Comparison of ENCODE assay signal across 11 mouse cellular contexts in the genomic region with DNA sequence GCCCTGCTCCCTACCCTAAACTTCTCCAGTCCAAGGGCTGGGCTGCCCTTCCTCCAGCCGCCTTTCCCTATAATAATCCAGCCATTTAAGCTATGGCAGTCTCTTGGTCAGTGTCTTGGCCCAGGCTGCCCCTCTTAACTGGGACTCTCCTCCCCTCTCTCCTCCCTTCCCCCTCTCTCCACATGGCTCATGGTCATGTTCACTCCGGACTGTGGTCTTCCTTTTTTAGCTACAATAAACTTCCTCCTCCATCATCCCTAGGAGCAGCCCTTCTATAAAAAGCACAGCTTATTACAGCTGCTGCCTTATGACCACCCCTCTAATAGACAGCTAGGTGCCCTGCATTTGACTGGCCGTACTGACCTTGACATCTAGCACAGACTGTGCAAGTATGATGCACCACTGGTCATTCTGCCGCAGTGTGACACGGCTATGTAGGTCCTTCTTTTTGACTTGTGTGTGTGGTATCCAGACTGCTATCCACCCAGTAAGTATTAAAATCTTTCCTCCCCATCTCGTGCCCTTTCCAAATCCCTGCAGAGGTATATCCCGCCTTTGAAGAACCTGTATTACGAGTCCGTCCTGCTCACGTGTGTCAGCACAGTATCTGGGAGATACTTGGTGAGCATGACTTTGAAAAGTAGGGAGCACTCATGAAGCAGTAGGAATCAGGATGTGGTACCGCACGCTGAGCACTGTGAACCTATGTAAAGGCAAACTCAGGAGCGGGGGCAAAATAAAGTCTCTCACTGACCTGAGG. TPM values are rescaled to one million over a fixed set of nuclear protein-coding genes. Genes with fewer than 3 reads are reported as not detected.
DNase-seq lines count a peak whose midpoint lies in the region; ATAC-seq lines count a peak whose summit lies in the region.
"Had no signal": no experiment of that assay in that cellular context is flagged by ENCODE, and none has a peak within 500 bp of the region (broad histone marks: within the 10 kb centered on the region; RNA-seq: fewer than 3 reads in every experiment).

No protein-coding gene starts in this region.

- peak overlapping the region; percentile 97 for H3K9ac ChIP-seq in liver, embryonic 11.5 days (ENCODE audit: low read depth, low read length)
- peak overlapping the region; percentile 24; the same call in 1 of the 2 replicates for H3K9ac ChIP-seq in heart, embryonic 11.5 days (ENCODE audit: low read depth, low read length)

- DNase-seq in adrenal gland, adult 2 months = peak; percentile 42
- no peak for DNase-seq in adrenal gland, adult 8-10 months
- DNase-seq in liver, embryonic 11.5 days (ENCODE audit: low spot score) = no peak
- DNase-seq in liver = no peak
- DNase-seq in lung, postnatal 25 days (ENCODE audit: low spot score) = peak; percentile 17
- no peak for DNase-seq in thymus, postnatal 10 days (ENCODE audit: low spot score in 2 of 2)
- DNase-seq in embryo, embryonic 9.5 days (ENCODE audit: extremely low spot score) = no peak
- DNase-seq: left cerebral cortex, postnatal 4 days; right cerebral cortex, adult 18-20 months had no signal

- H3K4me3 ChIP-seq in liver, embryonic 11.5 days (ENCODE audit: low read depth, low read length) = peak overlapping the region; percentile 74; the same call in 1 of the 2 replicates
- no peak overlapping the region for H3K4me3 ChIP-seq in heart, embryonic 11.5 days (ENCODE audit: low read depth, low read length)

- H3K4me1 ChIP-seq in liver, embryonic 11.5 days (replicated peaks; ENCODE audit: control insufficient read depth, insufficient read depth, low read length) = peaks cover 28% of the 10 kb centered on the region
- peaks cover 25% of the 10 kb centered on the region for H3K4me1 ChIP-seq in heart, embryonic 11.5 days (ENCODE audit: control insufficient read depth, insufficient read depth, low read length)

- no peaks in the 10 kb centered on the region for H3K27me3 ChIP-seq in liver, embryonic 11.5 days (replicated peaks; ENCODE audit: control insufficient read depth, insufficient read depth, low read length)
- no peaks in the 10 kb centered on the region for H3K27me3 ChIP-seq in heart, embryonic 11.5 days (ENCODE audit: control insufficient read depth, insufficient read depth, low read length)

- ATAC-seq in liver, embryonic 11.5 days (replicated peaks; ENCODE audit: low FRiP score) = no peak
- ATAC-seq in heart, embryonic 11.5 days (replicated peaks; ENCODE audit: insufficient number of reproducible peaks, low FRiP score, low TSS enrichment) = no peak

- peak overlapping the region; percentile 87 for H3K4me2 ChIP-seq in liver, embryonic 11.5 days
- peak overlapping the region; percentile 75 for H3K4me2 ChIP-seq in heart, embryonic 11.5 days

- H3K36me3 ChIP-seq in liver, embryonic 11.5 days (ENCODE audit: control insufficient read depth, insufficient read depth, low read length) = peaks cover 6% of the 10 kb centered on the region
- H3K36me3 ChIP-seq in heart, embryonic 11.5 days (ENCODE audit: control insufficient read depth, insufficient read depth, low read length) = no peaks in the 10 kb centered on the region

- H3K27ac ChIP-seq in liver, embryonic 11.5 days (ENCODE audit: low read depth, low read length) = no peak overlapping the region
- H3K27ac ChIP-seq in heart, embryonic 11.5 days (ENCODE audit: low read depth, low read length) = peak overlapping the region; percentile 97

- H3K9me3 ChIP-seq in liver, embryonic 11.5 days (ENCODE audit: control insufficient read depth, low read length) = no peaks in the 10 kb centered on the region
- no peaks in the 10 kb centered on the region for H3K9me3 ChIP-seq in heart, embryonic 11.5 days (replicated peaks; ENCODE audit: control insufficient read depth, low read length)

- 88% methylated on average over 13 of the region's 13 CpGs for WGBS in liver, embryonic 11.5 days
- WGBS in heart, embryonic 11.5 days (ENCODE audit: insufficient replicate concordance) = 82% methylated on average over 13 of the region's 13 CpGs

RNA-seq across cellular contexts. Expression of a gene that starts 1.6 kb away (rescaled TPM):
- 100 to 1,000 TPM in 1 of 2 experiments, 10 to 100 TPM in 1; 85.4 to 113 TPM for total RNA-seq in adrenal gland, adult 2 months (2021)
- 36.8 and 41.9 TPM in 2 replicates for polyA plus RNA-seq in adrenal gland, adult 2 months (2012; rRNA removed)
- 100 to 1,000 TPM; 105 to 121 (median 115) TPM for total RNA-seq in adrenal gland, adult 8-10 months (2022)
- 168 and 175 TPM in 2 replicates for polyA plus RNA-seq in liver, embryonic 11.5 days (2014; fragmentation: Nextera tagmentation; extraction: Ambion mirVana)
- polyA plus RNA-seq in heart, embryonic 11.5 days (2014; fragmentation: Nextera tagmentation; extraction: Ambion mirVana) = 137 and 153 TPM in 2 replicates

RNA-seq across cellular contexts. Expression of a gene that starts 2.2 kb away (rescaled TPM):
- 1 to 10 TPM; 2.6 to 4.8 TPM for total RNA-seq in adrenal gland, adult 2 months (2021)
- polyA plus RNA-seq in adrenal gland, adult 2 months (2012; rRNA removed) = 3.3 and 8.1 TPM in 2 replicates
- total RNA-seq in adrenal gland, adult 8-10 months (2022) = 1 to 10 TPM; 3.2 to 7.3 (median 4.5) TPM
- 1.1 and 2.6 TPM in 2 replicates for polyA plus RNA-seq in liver, embryonic 11.5 days (2014; fragmentation: Nextera tagmentation; extraction: Ambion mirVana)
- 3.5 and 4.0 TPM in 2 replicates for polyA plus RNA-seq in heart, embryonic 11.5 days (2014; fragmentation: Nextera tagmentation; extraction: Ambion mirVana)

RNA-seq across cellular contexts. Expression of a gene that starts 49.3 kb away (rescaled TPM):
- total RNA-seq in adrenal gland, adult 2 months (2021) = not detected
- not detected in 2 replicates for polyA plus RNA-seq in adrenal gland, adult 2 months (2012; rRNA removed)
- total RNA-seq in adrenal gland, adult 8-10 months (2022) = under 1 TPM in 2 of 4 experiments, not detected in 2; 0.12 to 0.16 TPM
- polyA plus RNA-seq in liver, embryonic 11.5 days (2014; fragmentation: Nextera tagmentation; extraction: Ambion mirVana) = not detected in 2 replicates
- polyA plus RNA-seq in heart, embryonic 11.5 days (2014; fragmentation: Nextera tagmentation; extraction: Ambion mirVana) = 0.29 and 0.45 TPM in 2 replicates
- total RNA-seq: adrenal gland, postnatal 14 days; left cerebral cortex, postnatal 4 days had no signal

RNA-seq across cellular contexts. Expression of a gene that starts 56.2 kb away (rescaled TPM):
- 10 to 100 TPM; 33.9 to 40.8 TPM for total RNA-seq in adrenal gland, adult 2 months (2021)
- 5.8 and 9.6 TPM in 2 replicates for polyA plus RNA-seq in adrenal gland, adult 2 months (2012; rRNA removed)
- total RNA-seq in adrenal gland, adult 8-10 months (2022) = 10 to 100 TPM; 33.4 to 40.0 (median 35.9) TPM
- 59.5 and 64.2 TPM in 2 replicates for polyA plus RNA-seq in liver, embryonic 11.5 days (2014; fragmentation: Nextera tagmentation; extraction: Ambion mirVana)
- 37.2 and 43.8 TPM in 2 replicates for polyA plus RNA-seq in heart, embryonic 11.5 days (2014; fragmentation: Nextera tagmentation; extraction: Ambion mirVana)

Comparison
In these comparisons a context has a peak if more than half of its experiments do, and no peak if none do; other contexts are left out.
1. DNase-seq: peak in adrenal gland, adult 2 months (single experiment) and lung, postnatal 25 days (single experiment); none in adrenal gland, adult 8-10 months (single experiment), liver, embryonic 11.5 days (single experiment), liver (single experiment), thymus, postnatal 10 days (0 of 2) and embryo, embryonic 9.5 days (single experiment).